Comparison of ENCODE assay signal across 28 mouse cellular contexts in genomic region chr14:27389722-27390121, GRCm38 (mm10). TPM values are rescaled to one million over a fixed set of nuclear protein-coding genes. Genes with fewer than 3 reads are reported as not detected.
DNase-seq lines count a peak whose midpoint lies in the region; ATAC-seq and TF ChIP-seq lines count a peak whose summit lies in the region.
"Had no signal": no experiment of that assay in that cellular context is flagged by ENCODE, and none has a peak within 500 bp of the region (broad histone marks: within the 10 kb centered on the region; RNA-seq: fewer than 3 reads in every experiment).

No protein-coding gene starts in this region.

- 0 out of 2 replicates have a peak, but pooled peaks have one; percentile 17 for ATAC-seq in stomach, embryonic 16.5 days (ENCODE audit: insufficient read depth, low FRiP score)
- ATAC-seq in stomach, postnatal 0 days (ENCODE audit: low FRiP score, low TSS enrichment) = no peak
- ATAC-seq: forebrain, embryonic 16.5 days had no signal

- TF ChIP-seq CTCF in stomach, postnatal 0 days (IDR thresholded peaks at IDR 0.05; ENCODE audit: low read depth) = no peak

- no peaks in the 10 kb centered on the region for H3K9me3 ChIP-seq in stomach, embryonic 16.5 days (replicated peaks; ENCODE audit: control insufficient read depth, low read length)
- H3K9me3 ChIP-seq in stomach, postnatal 0 days (ENCODE audit: control insufficient read depth, low read length) = no peaks in the 10 kb centered on the region
- H3K9me3 ChIP-seq: embryonic facial prominence, embryonic 13.5 days; forebrain, embryonic 10.5 days; hindbrain, embryonic 12.5 days; liver, embryonic 15.5 days; midbrain, embryonic 12.5 days; neural tube, embryonic 15.5 days had no signal

- no peak overlapping the region for H3K9ac ChIP-seq in stomach, embryonic 16.5 days (ENCODE audit: low read length)
- no peak overlapping the region for H3K9ac ChIP-seq in stomach, postnatal 0 days (ENCODE audit: low read length)
- H3K9ac ChIP-seq: embryonic facial prominence, embryonic 13.5 days; hindbrain, embryonic 12.5 days; limb, embryonic 12.5 days; liver, embryonic 15.5 days; lung, embryonic 14.5 days; midbrain, embryonic 12.5 days; neural tube, embryonic 15.5 days had no signal

- H3K27me3 ChIP-seq in stomach, embryonic 16.5 days (ENCODE audit: control insufficient read depth, insufficient read depth, low read length) = no peaks in the 10 kb centered on the region
- H3K27me3 ChIP-seq in stomach, postnatal 0 days (ENCODE audit: control insufficient read depth, insufficient read depth, low read length) = no peaks in the 10 kb centered on the region
- H3K27me3 ChIP-seq: embryonic facial prominence, embryonic 13.5 days; hindbrain, embryonic 12.5 days; limb, embryonic 12.5 days; liver, embryonic 15.5 days; midbrain, embryonic 12.5 days; neural tube, embryonic 15.5 days had no signal

- H3K27ac ChIP-seq in stomach, embryonic 16.5 days (ENCODE audit: low read length) = no peak overlapping the region
- H3K27ac ChIP-seq in stomach, postnatal 0 days (replicated peaks) = no peak overlapping the region
- H3K27ac ChIP-seq: embryonic facial prominence, embryonic 13.5 days; forebrain, embryonic 10.5 days; hindbrain, embryonic 12.5 days; left cerebral cortex, adult 2 months; limb, embryonic 12.5 days; liver, embryonic 15.5 days; midbrain, embryonic 12.5 days; neural tube, embryonic 15.5 days had no signal

- 71% methylated on average over 2 of the region's 2 CpGs for WGBS in stomach, embryonic 16.5 days
- 73% methylated on average over 2 of the region's 2 CpGs for WGBS in stomach, postnatal 0 days

- H3K4me3 ChIP-seq in stomach, embryonic 16.5 days (replicated peaks; ENCODE audit: low read length) = no peak overlapping the region
- H3K4me3 ChIP-seq in stomach, postnatal 0 days (ENCODE audit: low read depth, low read length) = no peak overlapping the region
- H3K4me3 ChIP-seq: embryonic facial prominence, embryonic 13.5 days; forebrain, embryonic 10.5 days; hindbrain, embryonic 12.5 days; left cerebral cortex, adult 2 months; limb, embryonic 12.5 days; liver, embryonic 15.5 days; midbrain, embryonic 12.5 days; neural tube, embryonic 15.5 days had no signal

- no peak overlapping the region for H3K4me2 ChIP-seq in stomach, embryonic 16.5 days (ENCODE audit: low read depth, low read length)
- no peak overlapping the region for H3K4me2 ChIP-seq in stomach, postnatal 0 days (replicated peaks; ENCODE audit: low read depth)
- H3K4me2 ChIP-seq: embryonic facial prominence, embryonic 13.5 days; heart, embryonic 11.5 days; hindbrain, embryonic 12.5 days; limb, embryonic 12.5 days; liver, embryonic 15.5 days; lung, embryonic 14.5 days; midbrain, embryonic 12.5 days; neural tube, embryonic 15.5 days had no signal

- peak; percentile 83 for DNase-seq in heart, adult 11 months
- DNase-seq in heart, adult 9 months (ENCODE audit: low spot score in 2 of 2) = no peak
- DNase-seq in stomach, postnatal 0 days (ENCODE audit: low spot score) = no peak
- DNase-seq in R1 (ENCODE audit: low read depth, low spot score) = peak; percentile 58
- no peak for DNase-seq in frontal cortex, postnatal 14 days (ENCODE audit: low spot score in 2 of 2)
- DNase-seq in right cerebral cortex, postnatal 4 days = no peak
- DNase-seq in testis, postnatal 10 days (ENCODE audit: low spot score) = no peak
- DNase-seq: adrenal gland, adult 2 months; adrenal gland, postnatal 36 days; cerebellum, adult 18-20 months; cerebellum, postnatal 10 days; gastrocnemius, postnatal 10 days; heart, postnatal 36 days; kidney, adult 11 months; lung, embryonic 14.5 days; lung, postnatal 14 days; right cerebral cortex, postnatal 25 days had no signal

- TF ChIP-seq EP300 in stomach, postnatal 0 days (optimal IDR thresholded peaks at IDR 0.05) = no peak

- no peaks in the 10 kb centered on the region for H3K36me3 ChIP-seq in stomach, embryonic 16.5 days (ENCODE audit: control insufficient read depth, insufficient read depth, low read length)
- peaks cover 8% of the 10 kb centered on the region for H3K36me3 ChIP-seq in stomach, postnatal 0 days (ENCODE audit: control insufficient read depth, insufficient read depth, low read length)
- H3K36me3 ChIP-seq: embryonic facial prominence, embryonic 13.5 days; forebrain, embryonic 10.5 days; hindbrain, embryonic 12.5 days; midbrain, embryonic 12.5 days; neural tube, embryonic 15.5 days had no signal

- no peaks in the 10 kb centered on the region for H3K4me1 ChIP-seq in stomach, embryonic 16.5 days (ENCODE audit: control insufficient read depth, insufficient read depth, low read length)
- H3K4me1 ChIP-seq in stomach, postnatal 0 days (replicated peaks; ENCODE audit: control insufficient read depth, insufficient read depth) = no peaks in the 10 kb centered on the region
- H3K4me1 ChIP-seq: hindbrain, embryonic 12.5 days; liver, embryonic 15.5 days; midbrain, embryonic 12.5 days; neural tube, embryonic 15.5 days had no signal

RNA-seq across cellular contexts. Expression of gene Fam208a, which starts 38.9 kb away (rescaled TPM):
- 10.3 and 11.2 TPM in 2 replicates for polyA plus RNA-seq in stomach, embryonic 16.5 days (2015; fragmentation: Nextera tagmentation; extraction: Ambion mirVana)
- polyA plus RNA-seq in stomach, postnatal 0 days (2015; fragmentation: Nextera tagmentation; extraction: Ambion mirVana) = 5.7 and 6.0 TPM in 2 replicates

Comparison
In these comparisons a context has a peak if more than half of its experiments do, and no peak if none do; other contexts are left out.
1. DNase-seq: peak in heart, adult 11 months (single experiment) and R1 (single experiment); none in heart, adult 9 months (0 of 2), stomach, postnatal 0 days (single experiment), frontal cortex, postnatal 14 days (0 of 2), right cerebral cortex, postnatal 4 days (single experiment) and testis, postnatal 10 days (single experiment).